Mouse (Mus musculus) heart, postnatal 36 days (tissue): ENCODE results near the gene B3galt1. TPM values are rescaled to one million over a fixed set of nuclear protein-coding genes. Genes with fewer than 3 reads are reported as not detected.

Experiments used
- DNase-seq, 2 experiments: peaks; one replicate each; pipeline ENCODE4 v3.0.0; 2021 to 2022
- intact Hi-C: fragments of 180-260 bp; cut with DNase I; formaldehyde crosslinking; loops from one replicate; pipeline ENCODE4 v1.15.1; 2025
- total RNA-seq, 2 experiments: library from RNA; stranded (reverse); gene quantifications; 2 replicates each; pipeline ENCODE4 v1.2.3; 2021

The B3galt1 gene
- total RNA-seq, 2 experiments from 2014 or later, result 1.4 to 3.5 TPM

- intact Hi-C loops, result no loop called here
- DNase-seq, result no peak
Measured at GRCm38 (mm10) chr2:67897956-67898689, 332.5 kb downstream of the B3galt1 start.

GRCm38 (mm10) chr2:67901574-67901973 is 335.9 kb downstream of the B3galt1 start:
- intact Hi-C loops, result no loop called here

GRCm38 (mm10) chr2:67902651-67903292 is 337.1 kb downstream of the B3galt1 start:
- intact Hi-C loops, result no loop called here
- no peak for DNase-seq

More at GRCm38 (mm10) chr2:67901574-67901973, 335.9 kb downstream of the B3galt1 start:
- DNase-seq, result no peak

GRCm38 (mm10) chr2:67903769-67904168 is 338.1 kb downstream of the B3galt1 start:
- intact Hi-C loops, result no loop called here
- DNase-seq, result no peak

- DNase-seq, result no peak
- intact Hi-C loops, result no loop called here
Measured at GRCm38 (mm10) chr2:67931994-67932393, 366.3 kb downstream of the B3galt1 start.

GRCm38 (mm10) chr2:67948408-67948807 is 382.7 kb downstream of the B3galt1 start:
- no peak for DNase-seq
- intact Hi-C loops, result no loop called here

- intact Hi-C loops, result no loop called here
- DNase-seq, result no peak
Measured at GRCm38 (mm10) chr2:67956182-67956581, 390.5 kb downstream of the B3galt1 start.

- no peak for DNase-seq
Measured at GRCm38 (mm10) chr2:67957561-67957960, 391.9 kb downstream of the B3galt1 start.

GRCm38 (mm10) chr2:67960711-67961110 is 395.0 kb downstream of the B3galt1 start:
- no peak for DNase-seq
- intact Hi-C loops, result no loop called here

More at GRCm38 (mm10) chr2:67957561-67957960, 391.9 kb downstream of the B3galt1 start:
- intact Hi-C loops, result no loop called here

GRCm38 (mm10) chr2:67968812-67969211 is 403.1 kb downstream of the B3galt1 start:
- DNase-seq, result no peak
- intact Hi-C loops, result no loop called here

- no peak for DNase-seq
- intact Hi-C loops, result no loop called here
Measured at GRCm38 (mm10) chr2:67971091-67971490, 405.4 kb downstream of the B3galt1 start.

- intact Hi-C loops, result no loop called here
Measured at GRCm38 (mm10) chr2:67971576-67971975, 405.9 kb downstream of the B3galt1 start.

GRCm38 (mm10) chr2:67975764-67976163 is 410.1 kb downstream of the B3galt1 start:
- intact Hi-C loops, result no loop called here
- DNase-seq, result no peak

More at GRCm38 (mm10) chr2:67971576-67971975, 405.9 kb downstream of the B3galt1 start:
- DNase-seq, result no peak

GRCm38 (mm10) chr2:67976488-67976887 is 410.8 kb downstream of the B3galt1 start:
- intact Hi-C loops, result no loop called here
- no peak for DNase-seq

- DNase-seq, result no peak
- intact Hi-C loops, result no loop called here
Measured at GRCm38 (mm10) chr2:67977620-67978262, 412.1 kb downstream of the B3galt1 start.

- intact Hi-C loops, result no loop called here
- DNase-seq, result no peak
Measured at GRCm38 (mm10) chr2:67983563-67983962, 417.9 kb downstream of the B3galt1 start.

- no peak for DNase-seq
- intact Hi-C loops, result no loop called here
Measured at GRCm38 (mm10) chr2:67985133-67985532, 419.5 kb downstream of the B3galt1 start.

- intact Hi-C loops, result no loop called here
- no peak for DNase-seq
Measured at GRCm38 (mm10) chr2:67993421-67993820, 427.8 kb downstream of the B3galt1 start.

- intact Hi-C loops, result no loop called here
- no peak for DNase-seq
Measured at GRCm38 (mm10) chr2:68003091-68003490, 437.4 kb downstream of the B3galt1 start.

- no peak for DNase-seq
- intact Hi-C loops, result no loop called here
Measured at GRCm38 (mm10) chr2:68005210-68005609, 439.5 kb downstream of the B3galt1 start.

- DNase-seq, result no peak
- intact Hi-C loops, result no loop called here
Measured at GRCm38 (mm10) chr2:68005711-68006110, 440.0 kb downstream of the B3galt1 start.

GRCm38 (mm10) chr2:68011336-68011735 is 445.7 kb downstream of the B3galt1 start:
- DNase-seq, result no peak
- intact Hi-C loops, result no loop called here
